Mouse (Mus musculus) 3134 (cell line): ENCODE data around the gene Rnf181.

Experiments
- DNase-seq: peaks from one replicate; pipeline ENCODE4 v3.0.0-alpha.2; 2011; ENCODE audit warnings: low spot score; ENCODE audit not compliant: insufficient read length; ENCODE audit errors: extremely low read depth

Rnf181 gene

GRCm38 (mm10) chr6:72344396-72345073 is 22.2 kb downstream of the Rnf181 start:
- no peak for DNase-seq

GRCm38 (mm10) chr6:72340481-72340880 is 26.3 kb downstream of the Rnf181 start:
- DNase-seq, result no peak

GRCm38 (mm10) chr6:72333111-72333510 is 33.6 kb downstream of the Rnf181 start:
- DNase-seq, result no peak

- no peak for DNase-seq
Measured at GRCm38 (mm10) chr6:72330133-72330532, 36.6 kb downstream of the Rnf181 start.

GRCm38 (mm10) chr6:72329019-72329418 is 37.7 kb downstream of the Rnf181 start:
- no peak for DNase-seq

GRCm38 (mm10) chr6:72326274-72326673 is 40.5 kb downstream of the Rnf181 start:
- DNase-seq, result no peak

GRCm38 (mm10) chr6:72323786-72324508 is 42.8 kb downstream of the Rnf181 start:
- DNase-seq, result no peak

- no peak for DNase-seq
Measured at GRCm38 (mm10) chr6:72322936-72323335, 43.8 kb downstream of the Rnf181 start.

- no peak for DNase-seq
Measured at GRCm38 (mm10) chr6:72319019-72319418, 47.7 kb downstream of the Rnf181 start.

GRCm38 (mm10) chr6:72318440-72318839 is 48.3 kb downstream of the Rnf181 start:
- no peak for DNase-seq

GRCm38 (mm10) chr6:72316044-72316443 is 50.7 kb downstream of the Rnf181 start:
- DNase-seq, result no peak

GRCm38 (mm10) chr6:72315384-72315783 is 51.4 kb downstream of the Rnf181 start:
- DNase-seq, result no peak

- DNase-seq, result no peak
Measured at GRCm38 (mm10) chr6:72313124-72313867, 53.5 kb downstream of the Rnf181 start.

GRCm38 (mm10) chr6:72312198-72312597 is 54.6 kb downstream of the Rnf181 start:
- DNase-seq, result no peak
